Mouse (Mus musculus) lung, postnatal 10 days (tissue): ENCODE results near the gene Prss48.
"Not testable (repeated sequence)": the region's sequence is repeated elsewhere in the genome, so short reads cannot be mapped to it uniquely, and the experiment has no call there.

Experiments used
- DNase-seq: peaks from one replicate; pipeline ENCODE4 v3.0.0; 2021

Gene Prss48

DNA sequence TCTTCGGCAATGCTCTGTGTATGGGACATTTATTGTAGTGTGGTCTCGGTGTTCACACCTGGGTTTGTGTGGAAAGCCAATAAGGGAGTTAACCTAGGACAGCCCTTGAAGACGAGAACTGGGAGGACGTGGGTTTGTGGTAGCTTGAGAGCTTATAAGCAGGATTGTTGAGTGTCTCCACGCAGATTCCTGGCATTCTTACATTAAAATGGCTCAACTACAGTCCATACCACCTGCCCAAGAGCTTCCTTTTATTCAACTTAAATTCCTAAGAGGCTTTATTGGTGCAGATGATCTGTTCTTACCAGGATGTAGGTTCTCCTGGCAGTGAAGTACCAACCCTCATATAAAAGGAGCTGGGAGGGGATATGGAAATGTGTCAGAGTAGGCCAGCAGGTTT, 649 bp upstream of the Prss48 start:
- DNase-seq, result no peak

DNA sequence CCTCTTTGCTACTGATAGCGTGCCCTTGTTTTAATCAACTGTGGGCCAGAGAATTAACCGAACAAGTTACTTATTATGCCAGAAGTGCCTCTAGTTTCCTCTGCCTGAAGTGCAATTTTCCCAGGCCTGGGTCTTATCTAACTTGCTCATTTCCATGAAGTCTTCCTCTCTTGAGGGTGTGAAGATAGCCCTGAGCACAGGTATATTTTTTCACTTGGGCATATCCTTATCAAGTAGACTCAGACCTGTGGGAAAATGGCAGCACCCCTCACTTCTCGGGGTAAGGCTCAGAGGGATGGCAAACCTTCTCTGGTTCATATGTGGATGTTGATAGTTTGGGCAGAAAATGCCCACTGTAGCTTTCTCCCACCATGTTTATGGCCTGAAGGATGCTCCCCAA, 1.0 kb downstream of the Prss48 start:
- DNase-seq, result no peak

DNA sequence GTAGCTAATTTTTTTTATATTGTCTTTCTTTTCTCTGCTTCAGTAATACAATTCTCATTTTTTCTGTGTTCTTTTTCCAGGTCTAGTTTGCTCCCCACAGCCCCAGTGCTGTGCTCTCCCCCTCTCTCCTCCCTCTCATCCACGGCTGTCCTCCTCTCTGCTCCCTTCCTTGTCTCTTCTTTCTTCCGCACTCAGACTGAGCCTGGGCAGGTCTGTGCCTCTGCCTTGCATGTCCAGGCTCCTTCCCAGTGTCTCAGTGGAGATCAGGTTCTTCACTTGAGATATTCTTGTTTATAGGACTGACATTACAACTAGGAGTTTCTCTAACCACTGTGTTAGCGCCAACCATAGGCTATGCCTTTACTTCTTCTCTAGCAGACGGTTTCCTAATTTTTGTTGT, 7.6 kb downstream of the Prss48 start:
- no peak for DNase-seq

DNA sequence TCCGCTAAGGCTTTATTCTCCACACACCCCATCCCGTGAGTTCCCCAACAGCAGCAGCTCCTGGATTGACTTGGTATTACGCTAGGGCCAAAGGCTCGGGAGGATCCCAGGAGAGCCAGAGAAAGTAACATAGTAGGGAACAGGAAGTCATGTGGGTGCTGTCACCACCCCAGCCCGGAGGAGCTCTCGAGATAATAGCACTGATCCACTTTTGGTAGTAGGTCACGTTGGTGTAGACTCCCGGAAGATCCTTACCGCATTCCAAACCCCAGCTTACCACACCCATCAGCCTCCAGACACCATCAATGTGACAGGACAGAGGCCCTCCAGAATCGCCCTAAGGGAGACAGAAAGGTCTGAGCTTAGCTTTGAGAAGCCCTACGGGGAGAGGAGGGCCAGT, 8.5 kb downstream of the Prss48 start:
- peak; percentile 53 for DNase-seq

DNA sequence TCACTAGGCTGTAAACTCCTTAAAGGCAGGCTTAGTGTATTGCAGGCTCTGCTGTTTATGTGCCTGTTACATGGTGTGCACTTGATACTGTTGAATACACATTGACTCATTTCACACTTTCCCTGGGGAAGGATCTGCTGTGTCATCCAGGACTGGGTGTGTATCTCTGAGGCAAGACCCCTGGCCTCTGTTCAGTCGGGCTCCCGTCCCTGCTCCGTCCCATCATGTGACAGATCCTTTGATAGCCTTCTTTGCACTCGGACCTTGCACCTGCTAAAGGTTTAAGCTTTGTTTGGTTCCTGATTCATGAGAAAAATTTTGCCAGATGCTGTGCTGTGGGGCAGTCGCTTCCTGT, 10.5 kb downstream of the Prss48 start:
- DNase-seq, result no peak

DNA sequence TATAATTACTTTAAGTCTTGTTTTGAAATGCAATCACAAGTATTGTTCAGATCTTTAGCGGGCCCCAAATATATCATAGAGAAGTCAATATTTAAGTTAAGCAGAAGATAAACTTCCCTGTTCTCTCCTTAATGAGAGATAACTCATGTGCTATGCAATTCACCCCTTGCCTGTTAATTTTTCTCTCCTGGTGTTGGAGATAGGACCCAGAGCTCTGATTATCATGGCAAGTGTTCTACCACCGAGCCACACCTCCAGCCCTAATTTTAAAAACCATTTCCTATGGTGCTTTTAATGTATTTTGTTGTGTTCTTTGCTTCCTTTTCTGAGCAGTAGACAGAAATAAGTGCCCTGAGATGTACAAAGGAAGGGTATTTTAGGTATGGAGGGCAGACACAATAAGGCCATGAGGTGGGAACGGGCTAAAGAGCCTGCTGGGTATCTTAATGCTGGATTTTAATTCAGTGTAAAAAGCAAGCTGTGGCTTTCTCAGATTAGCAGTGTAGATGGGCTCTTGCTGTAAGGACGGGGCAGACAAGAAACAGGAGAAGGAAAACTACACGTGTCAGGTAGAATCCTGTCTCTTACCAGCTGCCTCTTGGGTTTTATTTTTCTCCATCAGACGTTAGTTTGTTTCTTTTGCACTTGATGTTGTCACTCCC, 11.0 kb downstream of the Prss48 start:
- DNase-seq, result no peak

DNA sequence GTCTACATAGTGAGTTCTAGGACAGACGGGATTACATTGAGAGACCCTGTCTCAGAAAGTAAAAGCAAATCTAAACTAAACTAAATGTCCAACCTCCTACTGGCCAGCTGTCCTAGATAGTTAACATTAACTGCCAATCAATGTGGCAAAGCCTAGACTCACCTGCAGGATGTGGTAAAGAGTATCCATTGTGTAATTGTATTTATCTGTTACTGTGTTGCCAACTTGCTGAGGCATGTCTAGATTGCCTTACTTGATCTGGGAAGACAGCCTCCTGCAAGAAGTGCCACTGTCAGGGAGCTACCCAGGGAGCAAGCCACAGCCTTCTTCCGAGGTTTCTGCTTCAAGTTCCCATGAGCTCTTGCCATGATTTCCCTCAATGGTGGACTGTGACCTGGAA, 15.1 kb downstream of the Prss48 start:
- no peak for DNase-seq

DNA sequence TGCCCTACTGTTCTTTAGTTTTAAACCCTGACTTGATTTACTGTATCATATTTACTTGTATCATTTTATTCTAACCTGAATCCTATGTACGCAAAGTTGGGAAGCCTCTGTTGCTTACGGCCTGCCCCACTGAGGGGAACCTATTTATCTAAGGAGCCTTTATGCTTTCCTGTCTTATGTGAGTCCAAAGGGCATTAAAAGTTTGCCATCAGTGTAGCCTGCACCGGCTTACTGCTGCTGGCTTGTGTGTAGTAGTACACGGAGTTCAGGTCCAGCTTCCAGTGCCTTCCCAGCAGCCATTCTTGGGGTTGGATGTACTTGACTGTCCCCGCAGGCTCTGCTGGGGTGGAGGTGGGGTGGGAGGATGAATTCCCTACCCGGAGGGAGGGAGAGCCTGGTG, 17.8 kb downstream of the Prss48 start:
- DNase-seq, result no peak

DNA sequence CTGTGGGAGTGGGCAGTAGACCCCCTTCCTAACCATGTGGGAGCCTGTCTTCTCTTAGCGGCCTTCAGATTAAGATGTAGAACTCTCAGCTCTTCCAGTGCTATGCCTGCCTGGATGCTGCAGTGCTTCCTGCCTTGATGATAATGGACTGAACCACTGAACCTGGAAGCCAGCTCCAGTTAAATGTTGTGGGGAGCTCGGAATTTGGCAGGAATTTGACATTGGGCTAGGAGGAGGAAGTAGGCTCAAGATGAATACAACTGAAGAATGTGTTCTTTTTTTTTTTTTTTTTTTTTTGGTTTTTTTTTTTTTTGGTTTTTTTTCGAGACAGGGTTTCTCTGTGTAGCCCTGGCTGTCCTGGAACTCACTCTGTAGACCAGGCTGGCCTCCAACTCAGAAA, 20.5 kb downstream of the Prss48 start:
- DNase-seq, result not testable (repeated sequence)

DNA sequence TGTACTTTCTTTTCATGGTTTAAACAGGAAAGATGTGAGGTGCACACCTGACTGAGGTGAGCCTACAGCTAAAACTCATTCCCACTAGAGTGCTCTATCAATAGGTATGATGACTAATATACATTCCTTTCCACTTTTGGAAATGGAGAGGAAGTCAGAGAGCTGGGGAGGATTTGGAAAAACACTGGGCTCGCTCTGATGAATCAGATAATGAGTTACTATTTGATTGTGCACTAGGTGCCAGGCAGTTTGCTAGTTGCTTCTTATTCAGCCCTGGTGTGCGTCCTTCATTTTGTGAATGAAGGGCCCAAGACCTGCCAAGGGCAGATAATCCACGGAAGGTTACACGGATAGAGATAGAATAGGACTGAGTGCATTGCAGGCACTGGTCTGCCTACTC, 22.3 kb downstream of the Prss48 start:
- no peak for DNase-seq

DNA sequence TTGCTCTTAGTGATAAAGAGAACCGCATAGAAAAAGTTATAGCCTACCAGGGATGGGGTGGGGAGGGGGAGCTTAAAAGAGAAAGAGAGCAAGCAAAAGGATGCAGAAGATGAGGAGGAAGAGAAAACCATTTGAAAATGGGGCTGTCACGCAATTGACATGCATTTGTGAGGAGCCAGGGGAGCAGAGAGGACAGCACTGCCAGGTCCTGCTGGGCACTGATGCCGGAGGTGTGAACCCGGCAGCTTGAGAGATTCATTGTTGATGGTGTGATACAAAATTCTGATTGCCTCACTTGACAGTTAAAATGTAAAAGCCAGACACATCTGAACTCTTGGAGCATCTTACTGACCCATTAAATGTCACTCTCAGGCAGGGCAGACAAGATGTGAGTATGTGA, 27.8 kb downstream of the Prss48 start:
- DNase-seq, result no peak

DNA sequence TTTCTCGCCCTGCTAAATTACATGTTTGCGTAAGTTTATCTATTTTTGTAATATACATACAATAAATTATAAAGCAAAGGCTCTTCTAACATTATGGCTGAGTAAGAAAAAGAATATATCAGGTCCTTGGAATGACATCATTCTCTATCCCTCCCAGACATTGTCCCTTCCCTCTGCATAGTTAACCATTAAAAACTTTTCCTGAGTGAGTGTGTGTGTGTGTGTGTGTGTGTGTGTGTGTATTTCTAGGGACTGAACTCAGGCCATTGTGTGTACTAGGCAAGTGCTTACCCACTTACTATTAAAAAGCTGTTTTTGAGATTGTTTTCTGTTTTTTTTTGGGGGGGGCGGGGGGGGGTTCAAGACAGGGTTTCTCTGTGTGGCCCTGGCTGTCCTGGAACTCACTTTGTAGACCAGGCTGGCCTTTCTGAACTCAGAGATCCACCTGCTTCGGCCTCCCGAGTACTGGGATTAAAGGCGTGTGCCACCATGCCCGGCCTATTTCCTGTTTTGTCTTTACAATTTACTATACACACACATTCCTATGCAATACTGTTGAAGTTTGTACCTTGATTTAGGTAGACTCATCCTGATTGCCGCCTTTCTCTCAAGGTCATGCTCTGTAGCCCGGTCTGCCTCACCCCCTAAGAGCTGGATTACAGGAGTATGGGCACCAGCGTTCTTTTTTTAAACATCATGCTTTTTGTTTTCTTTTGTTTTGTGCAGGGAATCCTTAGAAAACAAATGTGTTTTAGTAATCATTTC, 28.7 kb downstream of the Prss48 start:
- no peak for DNase-seq

DNA sequence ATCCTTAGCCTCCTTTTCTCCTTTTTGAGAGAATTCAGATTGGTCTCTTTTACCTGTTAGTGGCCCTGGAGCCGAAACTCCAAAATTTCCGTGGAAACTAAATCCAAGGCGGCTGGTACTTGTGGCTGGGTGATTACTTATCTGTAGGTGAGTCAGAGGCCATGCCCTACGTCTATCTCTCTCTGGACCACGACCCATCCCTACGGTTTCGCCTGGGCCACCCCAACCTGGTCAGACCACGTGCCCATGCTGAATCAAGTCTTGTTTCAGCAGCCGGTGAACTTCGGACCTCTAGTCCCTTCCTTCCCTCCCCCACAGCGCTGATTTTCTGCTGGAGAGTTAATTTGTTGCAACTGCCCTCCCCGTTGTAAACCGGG, 30.7 kb downstream of the Prss48 start:
- peak; percentile 41 for DNase-seq

DNA sequence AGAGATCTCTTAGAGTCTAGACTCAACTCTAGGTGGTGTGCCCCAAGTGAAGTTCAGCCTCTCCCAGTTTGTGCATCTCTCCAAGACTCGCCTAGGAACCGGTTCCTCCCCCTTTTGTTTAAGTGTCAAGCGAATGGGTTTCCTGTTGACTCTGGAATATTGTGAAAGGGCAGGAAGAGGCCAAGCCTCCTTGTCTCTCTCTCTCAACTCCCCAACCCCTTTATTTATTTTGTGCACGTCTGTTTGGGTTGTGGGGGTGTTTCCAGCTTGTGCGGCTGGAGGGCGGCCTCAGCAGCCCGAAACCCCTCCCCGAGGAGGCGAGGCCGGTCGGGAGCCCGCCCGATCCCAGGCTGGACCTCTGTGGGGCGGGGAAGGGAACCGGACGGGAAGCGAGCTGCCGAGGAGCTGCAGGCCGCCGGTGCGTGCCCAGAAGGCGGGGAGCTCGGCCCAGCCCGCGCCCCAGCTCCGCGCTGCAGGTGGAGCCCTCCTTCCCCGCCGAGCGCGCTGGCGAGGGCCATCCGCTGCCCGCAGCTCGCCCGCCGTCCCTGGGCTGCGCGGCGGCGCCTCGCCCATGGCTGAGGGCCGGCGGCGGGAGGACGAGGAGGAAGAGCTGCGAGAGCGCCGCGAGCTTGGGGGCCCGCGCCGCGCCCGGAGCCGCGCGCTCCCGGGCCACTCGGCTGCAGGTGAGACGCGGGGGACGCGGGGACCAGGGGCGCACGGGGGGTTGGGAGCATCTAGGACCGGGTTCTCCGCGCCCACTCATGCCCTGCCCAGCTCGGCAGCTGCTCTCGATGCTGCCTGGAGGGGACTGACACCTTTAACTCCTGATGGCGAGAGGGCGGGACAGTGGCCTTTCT, 31.3 kb downstream of the Prss48 start, which contains the start of gene Sh3d19:
Sh3d19 (plus strand) TSS at position 368 of the 857 bp plus-strand sequence.
- DNase-seq, result peak; percentile 95

DNA sequence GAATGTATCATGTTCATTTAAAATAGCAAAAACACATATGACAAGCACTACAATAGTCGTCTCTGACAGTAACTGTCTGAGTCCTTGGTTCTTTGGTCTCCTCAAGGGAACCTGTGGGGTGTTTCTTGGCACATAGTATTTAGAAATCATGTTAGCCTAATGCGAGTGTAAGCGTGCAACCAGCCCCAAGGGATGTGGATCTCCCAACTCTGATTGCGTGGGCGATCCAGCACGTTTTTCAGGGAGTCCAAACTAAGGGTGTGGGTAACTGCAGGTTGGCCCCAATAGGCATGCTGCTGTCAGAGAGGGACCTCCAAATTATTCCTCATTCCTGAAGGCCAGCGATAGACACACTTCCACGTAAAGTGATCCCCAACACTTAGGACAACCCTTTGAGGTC, 33.3 kb downstream of the Prss48 start:
- DNase-seq, result no peak

DNA sequence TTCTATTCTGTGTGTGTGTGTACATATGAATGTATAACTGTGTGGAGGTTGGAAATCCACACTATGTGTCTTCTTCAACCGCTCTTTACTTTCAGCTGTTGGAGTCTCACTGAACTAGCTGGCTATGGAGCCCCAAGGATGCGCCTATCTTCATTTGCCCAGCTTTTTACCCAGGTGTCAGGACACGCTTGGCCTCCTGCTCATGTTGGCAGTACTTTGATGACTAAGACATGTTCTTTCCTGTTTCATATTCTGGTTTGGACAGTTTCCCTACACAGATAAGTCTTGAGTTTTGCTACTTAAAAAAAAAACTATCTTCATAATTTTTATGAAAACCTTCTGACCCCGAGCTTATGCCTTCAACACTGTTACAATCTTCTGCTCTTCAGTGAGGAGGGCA, 36.8 kb downstream of the Prss48 start:
- DNase-seq, result no peak

DNA sequence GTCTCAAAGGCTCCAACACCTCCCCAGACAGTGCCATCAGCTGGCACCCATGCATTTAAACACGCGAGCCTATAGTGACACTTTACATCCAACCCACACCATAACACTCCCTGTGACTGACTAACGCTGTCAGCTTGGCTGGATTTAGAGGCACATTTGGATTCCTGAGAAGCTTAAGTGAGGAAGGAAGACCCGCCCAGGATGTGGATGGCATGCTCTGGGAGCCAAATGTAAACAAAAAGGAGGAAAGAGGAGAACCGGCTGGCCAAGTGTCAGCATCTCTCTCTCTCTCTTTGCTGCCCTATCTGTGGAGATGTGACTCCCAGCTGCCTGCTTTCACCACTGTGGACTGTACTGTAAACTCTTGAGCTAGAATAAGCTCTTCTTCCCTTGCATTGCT, 41.2 kb downstream of the Prss48 start:
- DNase-seq, result peak; percentile 82

DNA sequence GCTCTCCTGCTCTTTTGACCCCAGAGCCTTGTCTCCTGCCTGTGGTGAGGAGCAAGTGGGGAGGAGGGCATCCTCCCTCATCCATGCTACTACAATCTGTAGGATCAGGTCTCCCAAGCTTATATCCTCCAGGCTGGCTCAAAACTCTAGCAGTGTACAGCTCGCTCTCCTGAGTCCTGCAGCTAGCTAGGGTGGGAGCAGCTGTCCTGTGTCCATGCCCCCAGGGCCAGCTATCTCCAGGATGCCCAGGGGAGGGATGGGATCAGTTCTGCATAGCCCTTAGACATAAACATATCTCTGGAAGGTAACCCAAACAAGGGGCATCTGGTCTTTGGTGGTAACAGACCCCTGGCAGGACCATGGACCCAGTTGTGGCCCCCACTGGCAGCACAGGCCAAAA, 42.6 kb downstream of the Prss48 start:
- no peak for DNase-seq

DNA sequence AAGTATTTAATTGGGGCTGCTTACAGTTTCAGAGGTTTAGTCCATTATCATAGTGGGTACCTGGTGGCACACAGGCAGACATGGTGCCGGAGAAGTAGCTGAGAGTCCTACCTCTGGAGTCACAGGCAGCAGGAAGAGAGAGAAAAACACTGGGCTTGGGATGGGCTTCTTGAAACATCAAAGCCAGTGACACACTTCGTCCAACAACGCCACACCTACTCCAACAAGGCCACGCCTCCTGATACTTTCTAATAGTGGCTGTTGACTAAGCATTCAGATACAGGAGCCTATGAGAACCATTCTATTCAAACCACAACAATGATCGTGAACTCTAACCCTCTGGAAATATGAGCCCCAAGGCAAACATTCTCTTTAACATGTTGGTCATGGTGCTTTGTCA, 46.6 kb downstream of the Prss48 start:
- DNase-seq, result no peak

DNA sequence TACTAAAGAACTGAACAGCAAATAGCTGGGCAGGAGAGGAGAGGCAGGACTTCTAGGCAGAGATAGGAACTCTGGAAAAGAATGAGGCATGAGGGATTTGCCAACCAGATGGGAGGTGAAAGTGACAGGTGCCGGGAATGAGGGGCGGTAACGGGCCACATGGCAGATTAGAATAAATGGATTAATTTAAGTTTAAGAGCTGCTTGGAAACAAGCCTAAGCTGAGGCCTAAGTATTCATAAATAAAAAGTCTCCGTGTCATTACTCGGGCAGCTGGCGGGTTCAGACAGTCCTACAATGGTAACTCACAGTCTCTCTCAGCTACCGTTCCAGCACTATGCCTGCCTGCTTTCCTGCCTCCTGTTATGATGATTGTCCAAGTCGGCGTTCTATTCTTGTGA, 47.0 kb downstream of the Prss48 start:
- no peak for DNase-seq

DNA sequence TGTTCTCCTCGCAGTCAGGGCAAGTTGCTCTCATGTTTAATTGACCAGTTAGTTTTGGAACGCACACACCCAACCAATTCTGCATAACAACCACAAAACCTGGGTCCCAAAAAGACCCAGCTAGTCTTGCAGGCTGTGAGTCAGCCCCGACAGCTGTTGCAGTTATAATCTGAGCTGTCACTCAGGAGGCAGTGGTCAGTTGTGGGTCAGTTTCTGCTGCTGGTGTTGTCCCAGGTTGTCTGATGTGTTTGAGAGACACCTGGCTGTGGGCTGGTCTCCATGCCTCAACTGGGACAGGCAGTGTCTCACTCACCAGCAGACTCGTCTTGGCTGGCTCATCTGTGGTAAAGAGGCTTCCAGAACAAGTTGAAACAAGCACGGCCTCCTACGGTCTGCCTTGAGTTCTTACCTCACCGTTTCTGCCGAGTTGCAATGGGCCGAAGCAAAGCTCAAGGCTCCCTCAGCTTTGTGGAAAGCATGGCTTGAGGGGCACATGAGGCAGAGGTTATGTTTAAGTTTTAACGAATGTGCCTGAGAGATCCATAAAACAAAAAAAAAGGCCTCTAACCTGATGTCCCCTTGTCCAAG, 49.5 kb downstream of the Prss48 start:
- DNase-seq, result no peak

DNA sequence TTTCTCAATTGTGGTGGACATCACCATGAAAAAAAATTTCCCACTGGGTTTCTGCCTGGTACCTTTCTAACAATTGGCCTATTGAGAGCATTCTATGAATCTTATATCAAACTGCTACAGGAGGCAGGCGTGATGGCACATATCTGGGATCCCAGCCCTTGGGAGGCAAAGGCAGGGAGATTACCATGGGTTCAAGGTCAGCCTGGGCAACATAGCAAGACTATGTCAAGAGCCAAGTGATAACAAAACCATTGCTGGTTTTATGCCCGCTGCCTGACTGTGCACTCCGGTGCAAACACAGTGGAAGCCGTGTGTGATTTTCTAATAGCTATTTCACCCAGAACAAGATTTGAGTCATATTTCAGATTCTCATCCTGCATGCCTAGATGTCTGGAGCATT, 51.4 kb downstream of the Prss48 start:
- no peak for DNase-seq
